In the genomic region with DNA sequence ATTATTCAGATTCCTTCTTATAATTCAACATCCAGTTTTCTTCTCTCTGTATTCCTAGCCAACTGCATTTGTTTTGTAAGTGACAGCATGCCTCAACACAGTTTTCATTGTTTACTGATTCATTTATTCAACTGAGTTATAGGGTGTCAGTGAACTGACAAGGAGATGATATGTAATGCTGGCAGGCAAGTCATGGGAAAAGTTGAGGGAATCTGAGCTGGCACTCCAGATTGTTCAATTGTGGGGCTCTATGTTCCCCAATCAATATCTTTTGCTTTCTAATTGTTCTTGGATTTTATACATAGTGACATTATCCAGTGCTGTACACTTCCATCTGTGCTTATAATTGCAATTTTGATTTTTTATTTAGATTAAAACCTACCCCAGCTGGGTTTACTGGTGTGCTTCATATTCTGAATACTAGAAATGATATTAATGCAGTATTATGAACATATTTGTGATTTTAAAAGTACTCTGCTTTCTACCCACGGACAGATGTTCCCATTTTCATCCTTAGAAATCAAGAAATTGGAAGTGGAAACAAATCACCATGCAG, we compare ENCODE assay signal across 10 mouse cellular contexts.
"Had no signal": no experiment of that assay in that cellular context is flagged by ENCODE, and none has a peak within 500 bp of the region (broad histone marks: within the 10 kb centered on the region; RNA-seq: fewer than 3 reads in every experiment).

No protein-coding gene starts in this region.

- H3K9ac ChIP-seq: limb, embryonic 13.5 days; liver, embryonic 14.5 days; midbrain, embryonic 13.5 days; stomach, embryonic 15.5 days had no signal

- H3K27ac ChIP-seq: limb, embryonic 13.5 days; liver, embryonic 14.5 days; midbrain, embryonic 13.5 days; stomach, embryonic 15.5 days had no signal

- H3K4me1 ChIP-seq: limb, embryonic 13.5 days; midbrain, embryonic 13.5 days; stomach, embryonic 15.5 days had no signal

- H3K4me2 ChIP-seq: limb, embryonic 13.5 days; midbrain, embryonic 13.5 days; stomach, embryonic 15.5 days had no signal

- H3K36me3 ChIP-seq: limb, embryonic 13.5 days; midbrain, embryonic 13.5 days; stomach, embryonic 15.5 days had no signal

- ATAC-seq: midbrain, embryonic 13.5 days had no signal

- H3K4me3 ChIP-seq: limb, embryonic 13.5 days; midbrain, embryonic 13.5 days; stomach, embryonic 15.5 days had no signal

- DNase-seq: kidney, adult 8-10 months; kidney, postnatal 25 days; left cerebral cortex, postnatal 4 days; lung, adult 18-20 months; spleen, adult 18-20 months; thymus, postnatal 4 days had no signal

- H3K9me3 ChIP-seq: limb, embryonic 13.5 days; midbrain, embryonic 13.5 days; stomach, embryonic 15.5 days had no signal

- H3K27me3 ChIP-seq: limb, embryonic 13.5 days; midbrain, embryonic 13.5 days; stomach, embryonic 15.5 days had no signal
